Mouse (Mus musculus) testis, adult 2 months (tissue): ENCODE measurements at regions not wholly inside any gene's neighbourhood (a gene's known extent, or its start where the extent isn't known, plus 50 kb on each side); places are given as distances from the start of the nearest gene placed in this dataset.

Experiments used
- CTCF ChIP-seq: fragments of 200-500 bp; IDR thresholded peaks from 2 replicates; pipeline ENCODE4 v1.5.1; 2012; ENCODE audit warnings: low read depth, mild to moderate bottlenecking, inconsistent platforms, low read length, moderate library complexity; ENCODE audit not compliant: control insufficient read depth, insufficient read depth, insufficient replicate concordance
- POLR2A ChIP-seq: fragments of 200-500 bp; IDR thresholded peaks from 2 replicates; pipeline ENCODE4 v1.6.1; 2012; ENCODE audit warnings: low read depth, mild to moderate bottlenecking, inconsistent platforms, low read length, moderate library complexity; ENCODE audit not compliant: control insufficient read depth

DNA sequence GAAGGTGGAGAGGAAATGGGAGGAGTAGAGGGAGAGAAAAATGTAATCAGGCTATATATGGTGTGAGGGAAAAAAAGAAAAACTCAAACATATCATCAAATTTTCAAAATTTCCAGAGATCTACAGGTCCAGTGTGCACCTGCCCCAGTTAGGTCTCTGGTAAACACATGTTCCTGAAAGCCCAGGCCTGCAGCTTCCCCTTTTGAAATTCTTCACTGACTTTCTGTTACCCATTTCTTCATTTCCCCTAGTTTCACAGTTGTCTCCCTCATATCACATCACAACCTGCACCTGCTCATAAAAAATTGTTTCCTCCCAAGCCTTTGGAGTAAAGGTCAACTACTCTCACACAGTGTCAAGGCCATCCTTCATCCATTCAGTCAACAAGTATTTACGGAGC is 236.9 kb upstream of the Ldb2 start:
- TF ChIP-seq POLR2A (no peak), CTCF (no peak)
